7 mouse cellular contexts compared by ENCODE assay signal in the genomic region with DNA sequence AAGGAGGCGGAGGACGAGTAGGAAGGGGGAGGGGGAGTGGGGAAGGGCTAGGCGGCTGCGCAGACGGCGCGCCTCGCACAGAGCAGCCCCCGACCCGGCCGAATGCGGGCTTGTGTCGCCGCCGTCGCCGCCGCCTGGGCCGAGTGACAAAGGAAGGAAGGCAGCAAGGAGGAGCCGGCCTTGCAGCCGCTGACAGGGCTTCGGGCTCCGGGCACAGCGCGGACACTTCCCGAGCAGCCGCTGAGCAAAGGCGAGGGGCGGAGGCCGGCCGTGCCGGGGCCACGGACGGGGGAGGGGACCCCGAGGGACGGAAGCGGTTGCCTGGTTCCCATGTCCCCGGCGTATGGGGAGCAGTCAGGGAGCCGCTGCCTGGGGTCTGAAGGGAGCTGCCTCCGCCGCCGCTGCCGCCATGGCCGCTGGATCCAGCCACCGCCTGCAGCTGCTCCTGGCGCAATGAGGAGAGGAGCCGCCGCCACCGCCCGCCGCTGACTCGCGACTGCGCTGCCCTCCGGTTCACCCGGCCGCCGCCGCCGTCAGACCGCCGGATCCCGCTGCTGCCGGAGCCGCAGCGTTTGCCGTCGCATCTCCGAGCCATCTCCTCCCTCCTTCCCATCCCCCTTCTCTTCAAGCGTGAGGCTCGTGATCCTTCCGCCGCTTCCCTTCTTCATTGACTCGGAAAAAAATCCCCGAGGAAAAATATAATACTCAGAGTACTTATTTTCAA. TPM values are rescaled to one million over a fixed set of nuclear protein-coding genes. Genes with fewer than 3 reads are reported as not detected.
DNase-seq lines count a peak whose midpoint lies in the region; ATAC-seq lines count a peak whose summit lies in the region.

No protein-coding gene starts in this region.

- no peaks in the 10 kb centered on the region for H3K36me3 ChIP-seq in lung, embryonic 16.5 days (ENCODE audit: control insufficient read depth, insufficient read depth, low read length)
- no peaks in the 10 kb centered on the region for H3K36me3 ChIP-seq in forebrain, embryonic 14.5 days (ENCODE audit: control insufficient read depth, insufficient read depth, low read length)
- 0 out of 2 replicates have a peak, but pooled peaks cover 8% of the 10 kb centered on the region for H3K36me3 ChIP-seq in liver, embryonic 12.5 days

- no peak for DNase-seq in lung, postnatal 14 days
- DNase-seq in brain, adult 2 months (ENCODE audit: low read depth, low spot score) = peak; percentile 87
- peak; percentile 85 for DNase-seq in forebrain, embryonic 14.5 days (ENCODE audit: low spot score)
- DNase-seq in retina, postnatal 7 days (ENCODE audit: low read depth, low spot score) = peak; percentile 49
- DNase-seq in thymus, postnatal 4 days = no peak

- no peaks in the 10 kb centered on the region for H3K9me3 ChIP-seq in lung, embryonic 16.5 days (ENCODE audit: control insufficient read depth, low read length)
- H3K9me3 ChIP-seq in forebrain, embryonic 14.5 days (replicated peaks; ENCODE audit: control insufficient read depth, low read length) = no peaks in the 10 kb centered on the region
- no peaks in the 10 kb centered on the region for H3K9me3 ChIP-seq in liver, embryonic 12.5 days (replicated peaks)

- H3K27me3 ChIP-seq in lung, embryonic 16.5 days (ENCODE audit: control insufficient read depth, insufficient read depth, low read depth, low read length) = no peaks in the 10 kb centered on the region
- no peaks in the 10 kb centered on the region for H3K27me3 ChIP-seq in forebrain, embryonic 14.5 days (replicated peaks; ENCODE audit: control insufficient read depth, insufficient read depth, low read length)
- H3K27me3 ChIP-seq in liver, embryonic 12.5 days (replicated peaks) = no peaks in the 10 kb centered on the region

- peak overlapping the region; percentile 96 for H3K4me3 ChIP-seq in lung, embryonic 16.5 days (ENCODE audit: low read length)
- peak overlapping the region; percentile 98 for H3K4me3 ChIP-seq in forebrain, embryonic 14.5 days (ENCODE audit: low read depth, low read length)
- peak overlapping the region; percentile 95 for H3K4me3 ChIP-seq in liver, embryonic 12.5 days

- H3K4me1 ChIP-seq in lung, embryonic 16.5 days (replicated peaks; ENCODE audit: control insufficient read depth, insufficient read depth, low read length) = peaks cover 21% of the 10 kb centered on the region
- peaks cover 21% of the 10 kb centered on the region for H3K4me1 ChIP-seq in forebrain, embryonic 14.5 days (ENCODE audit: control insufficient read depth, insufficient read depth, low read length)
- peaks cover 41% of the 10 kb centered on the region for H3K4me1 ChIP-seq in liver, embryonic 12.5 days

- peak overlapping the region; percentile 99 for H3K9ac ChIP-seq in lung, embryonic 16.5 days (ENCODE audit: low read length)
- peak overlapping the region; percentile 99 for H3K9ac ChIP-seq in forebrain, embryonic 14.5 days (ENCODE audit: low read length)
- peak overlapping the region; percentile 98 for H3K9ac ChIP-seq in liver, embryonic 12.5 days

- 0% methylated on average over 52 of the region's 76 CpGs for WGBS in lung, embryonic 16.5 days
- WGBS in forebrain, embryonic 14.5 days = 0% methylated on average over 51 of the region's 76 CpGs
- WGBS in liver, embryonic 12.5 days (ENCODE audit: insufficient replicate concordance) = under 1% methylated on average over 72 of the region's 76 CpGs

- H3K27ac ChIP-seq in lung, embryonic 16.5 days (ENCODE audit: low read length) = peak overlapping the region; percentile 100
- H3K27ac ChIP-seq in forebrain, embryonic 14.5 days (ENCODE audit: low read depth, low read length) = peak overlapping the region; percentile 100
- H3K27ac ChIP-seq in liver, embryonic 12.5 days = peak overlapping the region; percentile 100

- peak; percentile 13 for ATAC-seq in lung, embryonic 16.5 days (ENCODE audit: low read depth)
- peak; percentile 6 for ATAC-seq in forebrain, embryonic 14.5 days
- ATAC-seq in liver, embryonic 12.5 days = peak; percentile 1

- peak overlapping the region; percentile 82 for H3K4me2 ChIP-seq in lung, embryonic 16.5 days (ENCODE audit: low read depth, low read length)
- H3K4me2 ChIP-seq in forebrain, embryonic 14.5 days (ENCODE audit: low read length) = peak overlapping the region; percentile 94
- peak overlapping the region; percentile 94 for H3K4me2 ChIP-seq in liver, embryonic 12.5 days

RNA-seq across cellular contexts. Expression of a gene that starts 0.8 kb away (rescaled TPM):
- polyA plus RNA-seq in lung, embryonic 16.5 days (2015; fragmentation: Nextera tagmentation; extraction: Ambion mirVana) = 44.5 and 47.3 TPM in 2 replicates
- 130 and 156 TPM in 2 replicates for polyA plus RNA-seq in forebrain, embryonic 14.5 days (2014; fragmentation: Nextera tagmentation; extraction: Ambion mirVana)
- 17.4 and 18.1 TPM in 2 replicates for polyA plus RNA-seq in liver, embryonic 12.5 days (2016; fragmentation: Nextera tagmentation; extraction: Ambion mirVana)

Comparison
In these comparisons a context has a peak if more than half of its experiments do, and no peak if none do; other contexts are left out.
1. DNase-seq: peak in brain, adult 2 months (single experiment), forebrain, embryonic 14.5 days (single experiment) and retina, postnatal 7 days (single experiment); none in lung, postnatal 14 days (single experiment) and thymus, postnatal 4 days (single experiment).
2. Peak in every context shown above with its lines, with median percentiles within 50 percentile points of each other: ATAC-seq, H3K27ac ChIP-seq, H3K4me2 ChIP-seq, H3K4me3 ChIP-seq and H3K9ac ChIP-seq.